Mouse (Mus musculus) embryo, embryonic 10.5 days (tissue): ENCODE data around the gene 1700022I11Rik.

ENCODE experiments used
- DNase-seq: peaks from one replicate; pipeline ENCODE4 v3.0.0-alpha.2; 2015; ENCODE audit warnings: low spot score

Gene 1700022I11Rik

DNA sequence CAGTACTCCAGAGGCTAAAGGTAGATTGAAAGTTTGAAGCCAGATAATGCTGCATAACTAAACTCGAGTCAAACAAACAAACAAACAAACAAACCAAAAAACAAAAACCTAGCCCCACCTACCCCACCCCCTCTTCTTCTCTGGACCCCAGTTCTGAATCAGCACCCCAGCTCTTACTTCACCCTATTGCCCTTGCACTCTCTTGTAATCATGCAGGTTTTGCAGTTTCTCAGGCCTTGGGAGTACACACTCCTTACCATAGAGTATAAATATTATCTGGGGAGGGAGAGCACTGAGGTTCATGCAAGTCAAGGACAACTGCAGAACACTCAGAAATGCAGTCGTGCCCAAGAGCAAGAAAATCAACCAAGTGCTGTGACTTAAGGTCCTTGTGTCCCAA is 31.9 kb downstream of the 1700022I11Rik start:
- no peak for DNase-seq

DNA sequence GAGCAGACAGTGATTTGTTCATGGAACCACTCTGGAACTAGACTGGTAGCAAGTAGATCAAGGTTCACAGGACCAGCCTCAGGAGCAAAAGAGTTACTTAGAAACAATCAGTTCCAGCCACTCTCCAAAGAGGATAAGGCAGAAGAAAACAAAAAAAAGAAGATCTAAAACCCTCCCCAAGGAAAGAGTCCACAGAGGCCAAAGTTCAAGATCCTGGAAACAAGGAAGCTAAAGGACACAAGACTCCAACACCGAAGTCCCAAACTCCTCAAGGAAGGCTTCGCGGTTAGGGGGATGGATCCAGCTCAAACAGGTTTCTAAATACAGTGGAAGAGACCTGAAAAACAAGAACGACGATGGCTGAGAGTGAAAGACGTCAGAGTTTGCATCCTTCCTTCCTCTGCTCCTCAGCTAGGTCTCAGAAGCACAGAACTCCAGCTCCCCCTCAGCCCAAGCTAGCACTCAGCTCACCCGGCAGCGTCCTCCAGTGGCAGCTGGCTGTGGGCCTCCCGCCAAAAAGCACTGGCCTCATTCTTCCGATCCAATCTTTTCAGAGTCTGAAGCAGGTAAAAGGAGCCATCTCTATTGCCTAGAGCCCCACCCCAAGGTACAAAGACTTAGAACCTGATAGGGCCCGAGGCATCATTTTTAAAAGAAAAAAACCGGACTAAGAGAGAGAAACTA is 33.5 kb downstream of the 1700022I11Rik start:
- DNase-seq, result no peak

DNA sequence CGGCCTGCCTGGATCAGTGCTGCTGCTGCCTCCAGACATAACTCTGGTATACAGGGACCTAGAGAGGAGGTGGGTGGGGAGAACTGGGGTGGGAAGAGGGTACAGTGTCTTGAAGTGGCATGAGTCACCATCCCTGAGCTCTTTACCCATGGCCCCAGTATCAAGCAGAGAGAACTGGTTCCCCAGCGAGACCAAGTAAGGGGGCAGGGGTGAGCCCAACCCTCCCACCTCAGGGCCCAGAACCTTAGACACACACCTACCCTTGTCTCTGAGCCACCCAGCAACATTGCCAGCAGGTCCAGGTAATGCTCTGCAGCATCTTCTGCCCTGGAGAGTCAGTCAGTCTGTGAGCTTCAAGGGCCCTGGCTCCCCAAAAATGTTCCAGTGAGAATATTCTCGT is 35.5 kb downstream of the 1700022I11Rik start:
- DNase-seq, result no peak

DNA sequence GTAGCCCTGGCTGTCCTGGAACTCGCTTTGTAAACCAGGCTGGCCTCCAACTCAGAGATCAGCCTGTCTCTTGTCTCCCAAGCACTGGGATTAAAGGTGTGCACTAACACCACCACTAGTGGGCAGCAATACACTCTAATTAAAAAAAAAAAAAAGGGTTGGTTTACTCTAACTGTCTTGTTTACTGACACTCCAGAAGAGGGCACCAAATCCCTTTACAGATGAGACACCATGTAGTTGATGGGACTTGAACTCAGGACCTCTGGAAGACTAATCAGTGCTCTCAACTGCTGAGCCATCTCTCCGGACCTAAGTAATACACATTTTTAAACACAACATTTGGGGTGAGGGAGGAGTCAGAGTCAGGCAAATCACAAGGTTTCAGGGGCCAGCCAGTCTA is 36.4 kb downstream of the 1700022I11Rik start:
- peak; percentile 63 for DNase-seq

DNA sequence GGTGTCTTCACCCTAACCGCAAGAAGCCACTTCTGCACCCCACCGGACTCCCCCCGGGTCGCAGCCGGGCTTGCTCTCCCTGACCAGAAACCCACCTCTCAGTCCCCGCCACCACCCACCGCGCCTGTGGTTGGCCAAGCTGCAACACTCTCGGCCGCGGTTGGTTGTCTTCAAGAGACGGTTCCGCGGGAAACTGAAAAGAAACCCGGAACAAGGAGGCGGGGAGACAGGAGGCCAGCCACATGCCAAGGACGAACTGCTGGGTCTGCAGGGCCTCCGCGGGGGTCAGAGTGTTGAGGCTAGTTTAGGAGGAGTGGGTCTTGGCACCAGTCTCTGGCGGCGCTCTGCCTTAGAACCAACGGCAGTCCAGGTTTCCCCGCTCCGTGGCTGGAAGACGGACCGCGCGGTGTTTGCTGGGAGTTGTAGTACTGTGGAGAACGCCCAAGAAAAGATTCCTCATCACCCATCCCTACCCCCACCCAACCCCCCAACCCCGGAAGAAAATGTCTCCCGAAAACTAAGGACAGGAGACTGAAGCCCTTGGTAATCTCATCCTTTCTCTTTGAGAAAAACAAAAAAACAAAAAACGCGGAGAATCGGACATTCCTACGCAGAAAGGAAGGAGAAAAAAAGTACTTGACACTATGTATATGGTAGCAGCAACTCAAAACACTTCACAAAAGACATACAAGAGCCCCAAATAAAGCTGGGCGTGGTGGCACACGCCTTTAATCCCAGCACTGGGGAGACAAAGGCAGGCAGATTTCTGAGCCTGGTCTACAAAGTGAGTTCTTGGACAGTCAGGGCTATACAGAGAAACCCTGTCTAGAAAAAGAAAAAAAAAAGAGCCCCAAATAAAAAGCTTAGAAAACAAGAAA is 41.0 kb downstream of the 1700022I11Rik start, which contains the start of gene Fancg:
Fancg (minus strand) TSS at position 346 of the 878 bp plus-strand sequence.
- peak; percentile 94 for DNase-seq

DNA sequence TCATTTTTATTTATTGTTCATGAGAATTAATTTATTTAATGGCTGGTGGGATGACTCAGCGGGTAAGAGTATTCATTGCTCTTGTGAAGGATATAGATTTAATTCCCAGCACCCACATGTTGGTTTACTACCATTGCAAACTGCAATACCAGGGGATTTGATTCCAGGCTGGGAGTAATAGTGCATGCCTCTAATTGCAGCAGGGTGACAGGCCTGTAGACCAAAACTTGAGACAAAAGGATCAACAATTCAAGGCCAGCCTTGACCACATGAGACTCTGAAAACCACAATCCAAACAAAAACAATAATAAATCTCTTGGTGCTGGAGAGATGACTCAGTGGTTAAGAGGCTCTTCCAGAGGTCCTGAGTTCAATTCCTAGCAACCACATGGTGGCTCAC is 42.7 kb downstream of the 1700022I11Rik start:
- DNase-seq, result no peak

DNA sequence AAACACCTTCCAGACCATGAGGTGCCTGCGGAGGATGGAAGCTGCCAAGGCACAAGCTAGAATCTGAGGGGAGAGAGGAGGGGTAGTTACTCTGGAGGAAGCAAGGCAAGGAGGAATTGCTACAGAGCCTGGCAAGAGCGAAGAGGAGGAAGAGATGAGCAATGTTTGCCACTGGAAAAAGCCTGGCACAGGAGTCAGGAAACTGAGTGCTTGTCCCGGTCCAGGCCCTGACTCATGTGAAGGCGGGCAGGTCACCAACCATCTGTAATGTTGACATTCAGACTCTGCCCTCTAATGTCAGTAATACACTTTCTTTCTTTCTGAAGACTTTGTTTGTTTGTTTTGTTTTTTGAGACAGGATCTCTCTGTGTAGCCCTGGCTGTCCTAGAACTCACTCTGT is 48.8 kb downstream of the 1700022I11Rik start:
- DNase-seq, result no peak

DNA sequence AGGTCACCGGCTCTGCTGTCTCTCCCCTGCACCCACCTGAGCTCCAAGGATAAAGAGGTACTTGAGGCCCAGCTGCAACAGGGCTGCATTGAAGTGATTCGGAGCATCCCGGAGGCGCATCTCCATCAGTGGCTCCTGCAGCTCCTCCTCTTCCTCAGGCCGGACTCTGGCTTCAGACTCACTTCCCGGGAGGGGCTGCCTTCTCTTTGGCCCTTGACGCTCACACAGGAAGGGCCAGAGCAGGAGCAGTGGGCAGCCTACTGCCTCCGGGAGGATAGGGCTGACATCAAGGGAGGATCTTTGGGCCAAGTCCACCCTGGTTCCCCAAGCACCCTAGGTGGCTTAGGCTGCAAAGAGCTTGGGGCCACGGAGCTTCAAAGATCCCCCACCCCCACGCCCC is 49.8 kb downstream of the 1700022I11Rik start:
- DNase-seq, result no peak

DNA sequence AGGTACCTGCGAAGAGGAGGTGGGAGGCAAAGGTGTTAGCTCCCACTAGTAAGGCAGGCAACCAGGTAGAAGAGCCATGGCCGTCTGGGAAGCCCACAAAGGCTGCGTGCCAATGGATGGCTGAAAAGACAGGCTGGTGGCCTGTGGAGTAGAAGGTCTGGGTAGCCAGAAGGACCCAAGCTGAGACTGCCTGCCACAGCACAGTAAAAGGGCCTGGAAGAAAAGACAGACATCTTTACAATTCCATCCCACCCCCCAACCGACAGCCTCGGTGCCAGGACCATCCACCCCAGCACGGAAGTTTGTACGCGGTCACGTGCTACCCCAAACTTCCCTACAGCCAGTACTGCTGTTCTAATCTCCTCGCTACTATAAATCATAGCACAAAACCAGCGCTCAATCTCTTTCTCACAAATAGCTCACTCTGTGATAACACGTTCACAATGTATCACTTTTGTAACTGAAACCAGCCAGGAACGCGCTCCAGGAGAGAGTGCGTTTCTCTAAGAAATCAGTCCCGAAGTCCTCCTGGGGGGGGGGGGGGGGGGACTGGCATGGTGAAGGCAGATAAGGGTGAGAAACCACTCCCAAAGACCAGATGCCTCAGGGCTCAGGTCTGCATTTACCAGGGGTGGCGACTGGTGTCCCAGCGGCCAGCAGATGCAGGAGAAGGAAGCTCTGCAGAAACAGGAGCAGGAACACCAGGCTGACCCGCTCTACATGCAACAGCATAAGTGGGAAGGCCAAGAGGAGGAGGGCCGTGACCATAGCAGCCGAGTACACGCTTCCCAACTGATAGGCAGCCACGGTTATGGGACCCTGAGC is 50.4 kb downstream of the 1700022I11Rik start:
- DNase-seq, result no peak

DNA sequence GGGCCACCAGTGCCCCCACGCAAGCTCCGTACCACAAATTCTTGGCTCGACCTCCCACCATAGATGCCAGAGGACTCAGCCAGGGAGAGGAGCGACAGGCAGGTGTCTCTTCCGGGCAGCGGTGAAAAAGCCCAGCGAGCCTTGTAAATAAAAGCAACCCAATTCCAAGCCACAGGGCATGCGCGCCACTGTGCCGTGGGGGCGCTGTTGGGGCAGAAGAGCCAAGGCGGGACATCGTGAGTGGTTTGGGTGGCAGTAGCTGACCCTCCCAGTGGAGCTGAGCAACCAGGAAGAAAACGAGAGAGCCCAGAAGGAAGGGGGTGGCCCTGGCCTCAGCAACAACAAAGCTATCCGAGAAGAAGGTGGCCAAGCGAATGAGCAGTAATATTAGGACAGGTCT is 51.5 kb downstream of the 1700022I11Rik start:
- DNase-seq, result no peak

DNA sequence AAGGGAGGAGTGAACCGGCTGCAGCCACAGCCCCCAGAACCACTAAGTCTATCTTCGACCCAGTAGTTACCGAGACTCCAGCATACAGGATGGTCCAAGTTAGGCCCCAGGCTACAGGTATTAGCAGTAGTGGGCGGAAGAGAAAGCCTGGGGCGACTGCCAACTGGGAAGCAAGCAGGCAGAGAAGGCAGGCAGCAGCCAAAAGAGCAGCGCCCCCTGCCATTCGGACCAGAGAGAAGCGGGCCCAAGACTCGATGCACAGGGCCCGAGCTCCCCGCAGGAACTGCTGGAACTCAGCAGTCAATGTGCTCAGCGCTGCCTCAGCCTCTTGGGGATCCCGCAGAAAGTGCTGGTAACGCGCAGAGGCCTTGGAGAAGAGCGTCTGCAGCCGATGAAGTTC is 51.9 kb downstream of the 1700022I11Rik start:
- no peak for DNase-seq

DNA sequence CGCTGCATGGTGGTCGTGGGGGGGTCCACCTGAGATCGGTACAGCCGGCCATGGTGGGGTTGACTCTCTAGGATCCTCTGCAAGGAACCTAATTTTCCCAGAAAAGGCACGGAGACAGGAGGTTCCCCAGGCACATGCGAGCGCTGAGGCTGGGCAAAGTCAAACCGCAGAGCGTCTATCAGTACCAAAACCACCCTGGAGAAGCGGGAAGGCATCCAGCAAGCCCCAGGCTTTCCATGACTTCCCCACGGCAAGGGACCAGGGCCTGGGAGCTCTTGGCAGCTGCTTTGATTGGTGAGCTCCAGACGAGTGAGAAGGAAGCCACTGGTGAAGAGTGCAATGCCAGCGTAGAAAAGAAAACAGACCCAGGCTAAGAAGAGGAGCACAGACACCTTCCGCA is 55.3 kb downstream of the 1700022I11Rik start:
- DNase-seq, result no peak

DNA sequence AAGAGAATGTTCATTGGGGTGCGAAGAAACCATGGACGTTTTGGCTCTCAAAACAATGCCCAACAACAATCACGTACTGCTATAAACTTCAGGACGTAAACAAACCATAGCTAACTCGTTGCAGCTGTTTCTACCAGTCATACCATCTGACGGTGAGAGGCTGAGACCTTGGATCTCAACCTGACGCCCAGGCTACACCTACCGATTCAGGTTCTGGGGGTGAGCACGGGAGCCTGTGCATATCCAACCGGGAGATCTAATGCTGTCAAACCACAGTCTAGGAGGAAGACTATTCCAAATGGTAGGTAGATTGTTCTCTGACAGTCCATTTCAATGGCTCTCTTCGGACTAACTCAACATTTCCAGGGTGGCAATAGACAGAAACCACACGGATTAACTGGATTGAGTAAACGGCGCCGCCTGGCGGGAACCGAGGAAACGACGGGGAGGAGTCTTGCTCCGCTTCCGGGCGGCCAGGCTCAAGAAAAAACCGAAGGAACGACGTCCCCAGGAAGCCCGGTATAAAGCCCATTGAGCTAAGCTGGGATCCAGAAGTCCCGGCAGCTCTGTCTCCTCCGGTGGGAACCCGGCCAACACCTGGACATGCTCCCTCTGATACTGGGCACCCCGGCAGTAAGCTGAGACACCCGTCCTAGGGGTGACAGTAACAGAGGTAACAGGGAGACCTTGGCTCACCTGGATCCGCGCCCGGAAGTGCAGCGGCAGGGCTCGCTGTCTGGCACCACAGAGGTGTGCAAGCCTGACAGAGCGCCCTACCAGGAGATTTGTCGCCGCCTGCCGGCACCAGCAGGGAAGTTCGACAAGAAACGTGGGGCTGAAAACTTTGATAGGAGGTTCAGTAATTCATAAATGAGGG is 55.9 kb downstream of the 1700022I11Rik start, which contains the start of gene Pigo:
Pigo (minus strand) TSS at position 736 of the 877 bp plus-strand sequence.
- DNase-seq, result peak; percentile 95

DNA sequence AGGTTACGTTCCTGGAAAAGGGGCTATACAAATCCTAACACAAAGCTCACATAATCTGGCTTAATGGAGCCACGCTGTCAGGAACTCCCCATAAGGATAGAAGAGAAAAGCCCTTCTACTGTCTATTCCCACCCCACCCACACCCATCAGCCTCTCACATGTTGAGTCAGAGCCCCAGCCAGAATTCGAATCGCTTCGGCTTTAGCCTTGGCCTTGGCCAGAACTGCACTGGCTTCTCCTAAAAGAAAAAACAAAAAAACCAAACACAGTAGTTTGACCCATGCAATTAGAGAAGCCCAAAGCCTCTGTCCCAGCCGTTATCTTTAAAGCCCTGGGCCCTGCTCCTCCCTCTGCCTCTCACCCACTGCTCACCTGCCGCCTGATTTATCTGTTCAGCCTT is 59.7 kb downstream of the 1700022I11Rik start:
- no peak for DNase-seq

DNA sequence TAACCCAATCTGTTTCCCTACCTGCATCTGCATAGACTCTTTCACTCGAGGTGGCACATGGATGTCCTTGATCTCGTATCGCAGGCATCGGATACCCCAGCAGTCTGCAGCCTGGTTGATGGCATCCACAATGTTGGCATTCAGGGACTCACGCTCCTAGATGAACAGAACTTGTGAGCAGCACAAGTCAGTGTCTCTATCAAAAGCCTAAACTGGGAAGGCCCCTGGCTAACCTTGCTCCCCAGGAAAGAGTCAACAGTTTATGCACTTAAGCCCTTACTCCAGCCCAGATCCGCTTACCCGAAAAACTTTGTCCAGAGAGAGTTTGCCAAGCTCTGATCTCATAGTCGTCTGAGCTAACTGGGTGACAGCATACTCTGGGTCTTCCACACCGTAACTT is 60.3 kb downstream of the 1700022I11Rik start:
- DNase-seq, result no peak

DNA sequence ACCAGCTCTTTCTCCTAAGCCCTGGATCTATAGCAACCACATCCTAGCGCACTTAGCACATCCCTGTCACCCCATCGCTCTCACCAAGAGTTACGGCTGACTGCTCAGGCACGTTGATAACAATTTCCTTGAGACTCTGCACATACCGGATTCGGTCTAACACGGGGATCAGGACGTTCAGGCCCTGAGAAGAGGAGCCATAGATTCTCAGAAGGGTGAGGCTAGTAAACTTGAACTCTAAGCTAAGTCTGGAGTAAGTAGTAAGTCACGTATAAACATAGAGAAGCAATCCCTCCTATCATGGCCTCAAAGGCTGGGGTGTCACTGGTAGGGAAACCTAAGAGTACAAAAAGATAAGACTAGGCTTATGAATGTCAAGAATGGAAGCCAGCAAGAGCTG is 60.9 kb downstream of the 1700022I11Rik start:
- no peak for DNase-seq

DNA sequence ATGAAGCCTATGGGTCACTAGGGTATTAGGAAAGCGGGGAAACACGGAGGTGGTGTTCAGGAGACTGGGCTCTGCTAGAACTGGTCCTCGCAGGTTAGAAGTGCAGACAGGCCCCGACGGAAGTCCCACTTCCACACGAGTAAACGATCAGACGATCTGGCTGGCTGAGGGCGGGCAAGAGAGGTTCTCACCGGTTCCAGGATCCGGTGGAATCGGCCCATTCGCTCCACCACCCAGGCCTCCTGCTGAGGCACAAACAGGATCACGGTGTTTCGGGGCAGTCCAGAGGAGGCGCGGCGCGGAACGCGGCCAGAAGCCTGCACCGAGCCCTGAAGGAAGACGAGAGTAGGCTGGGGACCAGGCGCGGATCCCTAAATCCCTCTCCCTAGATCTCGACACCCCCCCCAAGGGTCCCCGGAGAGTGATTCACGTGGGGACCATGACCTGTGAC is 61.4 kb downstream of the 1700022I11Rik start:
- peak; percentile 52 for DNase-seq

DNA sequence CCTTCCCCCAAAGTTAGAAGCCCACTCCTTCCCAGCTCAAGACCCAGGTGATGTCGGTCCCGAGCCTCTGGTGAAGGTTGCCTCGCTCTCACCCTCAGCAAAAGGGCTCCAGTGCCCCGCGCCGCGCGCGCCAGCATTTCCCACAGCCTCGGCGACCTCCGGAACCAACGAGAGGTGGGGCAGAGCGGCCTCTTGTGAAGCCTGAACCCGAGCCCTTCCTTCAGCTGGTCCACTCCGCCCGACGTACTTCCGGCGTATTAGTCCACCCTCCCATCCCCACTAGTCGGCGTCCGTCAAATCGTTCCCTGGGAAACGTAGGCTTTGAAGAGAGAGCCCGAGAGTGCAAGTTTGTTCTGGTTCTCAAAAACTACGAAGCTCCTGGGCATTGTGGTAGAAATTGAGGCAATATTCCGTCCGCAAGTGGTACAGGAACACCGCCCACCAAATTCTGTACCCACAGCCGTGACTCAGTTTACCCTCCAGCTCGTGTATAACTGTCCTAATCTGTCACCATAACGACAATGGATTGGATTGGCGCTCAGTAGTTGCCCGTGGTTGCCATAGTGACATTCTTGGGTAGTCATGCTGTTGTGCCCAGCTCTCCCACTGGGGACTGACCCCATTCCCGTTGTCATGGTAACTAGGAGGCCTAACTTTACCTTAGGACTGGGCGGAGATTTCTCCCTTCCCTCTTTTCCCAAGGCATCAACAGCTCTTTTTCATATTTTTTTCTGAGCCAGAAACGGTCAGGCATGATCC is 62.0 kb downstream of the 1700022I11Rik start, which contains the start of gene Stoml2:
Stoml2 (minus strand) TSS at position 474 of the 759 bp plus-strand sequence.
- peak; percentile 97 for DNase-seq

DNA sequence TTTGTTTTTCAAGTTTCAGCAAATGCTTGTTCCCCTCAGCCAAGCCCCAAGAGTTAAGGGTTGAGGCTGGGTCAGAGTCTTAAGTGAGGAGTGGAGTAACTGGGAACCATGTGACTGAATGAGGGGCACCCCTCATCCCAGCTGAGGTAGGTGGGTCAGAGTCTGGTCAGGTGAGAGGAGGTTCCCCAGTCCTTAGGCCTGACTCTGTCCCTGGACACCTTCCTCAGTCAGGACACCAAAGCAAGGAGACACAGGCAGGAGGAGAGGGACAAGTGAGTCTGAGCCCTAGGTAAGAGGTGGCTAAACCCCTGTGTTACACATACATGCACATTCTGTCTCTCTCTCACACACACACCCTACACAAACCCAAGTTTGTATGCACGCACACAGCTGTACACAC is 63.1 kb downstream of the 1700022I11Rik start:
- no peak for DNase-seq
